Mouse (Mus musculus): Measurements from ENCODE around the gene Bcl11b.

- TF ChIP-seq POLR2A (IDR thresholded peaks at IDR 0.05; ENCODE audit: low read depth, low read length): no peak
- no peak for TF ChIP-seq CTCF (IDR thresholded peaks at IDR 0.05; ENCODE audit: extremely low read depth, insufficient read depth, insufficient read length, insufficient replicate concordance)
Observed at GRCm38 (mm10) chr12:107881726-107882125, 121.7 kb downstream of the Bcl11b start.

All from spleen, adult 2 months (tissue).